ENCODE assay signal across 17 mouse cellular contexts in genomic region chr1:94052373-94052772, GRCm38 (mm10). TPM values are rescaled to one million over a fixed set of nuclear protein-coding genes. Genes with fewer than 3 reads are reported as not detected.
DNase-seq lines count a peak whose midpoint lies in the region; ATAC-seq and TF ChIP-seq lines count a peak whose summit lies in the region.
"Had no signal": no experiment of that assay in that cellular context is flagged by ENCODE, and none has a peak within 500 bp of the region (broad histone marks: within the 10 kb centered on the region; RNA-seq: fewer than 3 reads in every experiment).

TSS of gene Pdcd1 (minus strand) at chr1:94052553.

- no peak within 1 kb of the TSS for H3K9ac ChIP-seq in intestine, embryonic 14.5 days (ENCODE audit: low read length)
- no peak within 1 kb of the TSS for H3K9ac ChIP-seq in intestine, embryonic 16.5 days (ENCODE audit: low read depth, low read length)
- H3K9ac ChIP-seq in embryonic facial prominence, embryonic 13.5 days = no peak within 1 kb of the TSS
- H3K9ac ChIP-seq: heart, embryonic 15.5 days; hindbrain, embryonic 13.5 days; liver, embryonic 14.5 days had no signal

- no peak for TF ChIP-seq CTCF in thymus, adult 2 months (IDR thresholded peaks at IDR 0.05; ENCODE audit: borderline replicate concordance, control insufficient read depth, extremely low read depth, insufficient read depth, low read length, poor library complexity)

- H3K9me3 ChIP-seq in intestine, embryonic 14.5 days (ENCODE audit: control insufficient read depth, low read length) = no peaks in the 10 kb centered on the region
- no peaks in the 10 kb centered on the region for H3K9me3 ChIP-seq in intestine, embryonic 16.5 days (ENCODE audit: control insufficient read depth, low read length)
- no peaks in the 10 kb centered on the region for H3K9me3 ChIP-seq in embryonic facial prominence, embryonic 13.5 days
- H3K9me3 ChIP-seq in forebrain, embryonic 10.5 days = no peaks in the 10 kb centered on the region
- H3K9me3 ChIP-seq: heart, embryonic 15.5 days; hindbrain, embryonic 13.5 days had no signal

- no peak within 1 kb of the TSS for H3K27ac ChIP-seq in intestine, embryonic 14.5 days (ENCODE audit: low read depth)
- H3K27ac ChIP-seq in intestine, embryonic 16.5 days (ENCODE audit: low read length) = no peak within 1 kb of the TSS
- no peak within 1 kb of the TSS for H3K27ac ChIP-seq in embryonic facial prominence, embryonic 13.5 days
- peak within 1 kb of the TSS; percentile 20; the same call in 1 of the 2 replicates for H3K27ac ChIP-seq in thymus, adult 2 months (ENCODE audit: control insufficient read depth, insufficient read depth, low read length)
- H3K27ac ChIP-seq in forebrain, embryonic 10.5 days = no peak within 1 kb of the TSS
- H3K27ac ChIP-seq: gastrocnemius, adult 2 months; heart, embryonic 15.5 days; hindbrain, embryonic 13.5 days; liver, embryonic 14.5 days had no signal

- H3K4me2 ChIP-seq in intestine, embryonic 14.5 days (ENCODE audit: low read length) = no peak within 1 kb of the TSS
- no peak within 1 kb of the TSS for H3K4me2 ChIP-seq in intestine, embryonic 16.5 days (ENCODE audit: low read depth, low read length)
- H3K4me2 ChIP-seq in embryonic facial prominence, embryonic 13.5 days = no peak within 1 kb of the TSS
- H3K4me2 ChIP-seq: heart, embryonic 15.5 days; hindbrain, embryonic 13.5 days had no signal

- no peaks in the 10 kb centered on the region for H3K4me1 ChIP-seq in intestine, embryonic 14.5 days (replicated peaks; ENCODE audit: control insufficient read depth, insufficient read depth, low read length)
- no peaks in the 10 kb centered on the region for H3K4me1 ChIP-seq in intestine, embryonic 16.5 days (ENCODE audit: control insufficient read depth, insufficient read depth, low read length)
- 0 out of 2 replicates have a peak, but pooled peaks cover 3% of the 10 kb centered on the region for H3K4me1 ChIP-seq in embryonic facial prominence, embryonic 13.5 days
- peaks cover 42% of the 10 kb centered on the region for H3K4me1 ChIP-seq in thymus, adult 2 months (replicated peaks; ENCODE audit: control insufficient read depth, insufficient read depth, low read length)
- no peaks in the 10 kb centered on the region for H3K4me1 ChIP-seq in forebrain, embryonic 10.5 days
- H3K4me1 ChIP-seq: hindbrain, embryonic 13.5 days had no signal

- no peak within 1 kb of the TSS for H3K4me3 ChIP-seq in intestine, embryonic 14.5 days (ENCODE audit: low read depth, low read length)
- no peak within 1 kb of the TSS for H3K4me3 ChIP-seq in intestine, embryonic 16.5 days (ENCODE audit: low read length)
- no peak within 1 kb of the TSS for H3K4me3 ChIP-seq in embryonic facial prominence, embryonic 13.5 days
- peak within 1 kb of the TSS; percentile 49 for H3K4me3 ChIP-seq in thymus, adult 2 months (ENCODE audit: control insufficient read depth, insufficient read depth, low read length)
- H3K4me3 ChIP-seq in forebrain, embryonic 10.5 days = no peak within 1 kb of the TSS
- H3K4me3 ChIP-seq: gastrocnemius, adult 2 months; heart, embryonic 15.5 days; hindbrain, embryonic 13.5 days had no signal

- no peaks in the 10 kb centered on the region for H3K36me3 ChIP-seq in intestine, embryonic 14.5 days (ENCODE audit: control insufficient read depth, insufficient read depth, low read length)
- no peaks in the 10 kb centered on the region for H3K36me3 ChIP-seq in intestine, embryonic 16.5 days (ENCODE audit: control insufficient read depth, insufficient read depth, low read length)
- no peaks in the 10 kb centered on the region for H3K36me3 ChIP-seq in embryonic facial prominence, embryonic 13.5 days
- H3K36me3 ChIP-seq in thymus, adult 2 months (ENCODE audit: control insufficient read depth, insufficient read depth, low read length) = no peaks in the 10 kb centered on the region
- no peaks in the 10 kb centered on the region for H3K36me3 ChIP-seq in forebrain, embryonic 10.5 days (replicated peaks)
- H3K36me3 ChIP-seq: heart, embryonic 15.5 days; hindbrain, embryonic 13.5 days had no signal

- H3K27me3 ChIP-seq in intestine, embryonic 14.5 days (replicated peaks; ENCODE audit: control insufficient read depth, insufficient read depth, low read length) = no peaks in the 10 kb centered on the region
- no peaks in the 10 kb centered on the region for H3K27me3 ChIP-seq in intestine, embryonic 16.5 days (replicated peaks; ENCODE audit: control insufficient read depth, insufficient read depth, low read length)
- no peaks in the 10 kb centered on the region for H3K27me3 ChIP-seq in embryonic facial prominence, embryonic 13.5 days
- no peaks in the 10 kb centered on the region for H3K27me3 ChIP-seq in thymus, adult 2 months (ENCODE audit: control insufficient read depth, insufficient read depth, low read length)
- no peaks in the 10 kb centered on the region for H3K27me3 ChIP-seq in forebrain, embryonic 10.5 days (ENCODE audit: poor library complexity, severe bottlenecking)
- H3K27me3 ChIP-seq: heart, embryonic 15.5 days; hindbrain, embryonic 13.5 days had no signal

- ATAC-seq in intestine, embryonic 14.5 days (replicated peaks; ENCODE audit: low FRiP score, low TSS enrichment, low read depth) = no peak
- ATAC-seq in intestine, embryonic 16.5 days = no peak
- ATAC-seq in CD4-positive, CD25-positive, alpha-beta regulatory T cell, adult 4 months = peak; percentile 64
- ATAC-seq in embryonic facial prominence, embryonic 13.5 days (ENCODE audit: insufficient number of reproducible peaks, insufficient read depth, low FRiP score, low TSS enrichment, low read depth) = 0 out of 2 replicates have a peak, but pooled peaks have one; percentile 20
- ATAC-seq: forebrain, embryonic 16.5 days had no signal

- TF ChIP-seq POLR2A in thymus, adult 2 months (IDR thresholded peaks at IDR 0.05; ENCODE audit: control insufficient read depth, extremely low read depth, insufficient read depth, low read length, poor library complexity) = 0 out of 2 replicates have a peak, but pooled peaks have one; percentile 25

- DNase-seq in intestine, embryonic 14.5 days (ENCODE audit: low spot score) = peak; percentile 44
- peak; percentile 51 for DNase-seq in thymus, adult 2 months
- no peak for DNase-seq in forebrain, embryonic 10.5 days (ENCODE audit: extremely low spot score, low spot score)
- no peak for DNase-seq in testis, postnatal 14 days (ENCODE audit: low spot score)
- no peak for DNase-seq in gastrocnemius, postnatal 25 days
- DNase-seq: gastrocnemius, adult 2 months; kidney, adult 8-10 months; lung, postnatal 14 days had no signal

- 41% methylated on average over 6 of the region's 6 CpGs for WGBS in intestine, embryonic 14.5 days
- 51% methylated on average over 6 of the region's 6 CpGs for WGBS in intestine, embryonic 16.5 days
- WGBS in embryonic facial prominence, embryonic 13.5 days = 49% methylated on average over 6 of the region's 6 CpGs
- 3% methylated on average over 6 of the region's 6 CpGs for WGBS in thymus, adult 2 months
- WGBS in forebrain, embryonic 10.5 days = 66% methylated on average over 6 of the region's 6 CpGs

RNA-seq across cellular contexts. Expression of gene Pdcd1, which starts in this region (rescaled TPM):
- 0.20 and 0.42 TPM in 2 replicates for polyA plus RNA-seq in intestine, embryonic 14.5 days (2014; fragmentation: Nextera tagmentation; extraction: Ambion mirVana)
- 0.51 and 0.72 TPM in 2 replicates for polyA plus RNA-seq in intestine, embryonic 16.5 days (2015; fragmentation: Nextera tagmentation; extraction: Ambion mirVana)
- 100 to 1,000 TPM; 188 to 330 TPM for polyA plus RNA-seq in CD4-positive, CD25-positive, alpha-beta regulatory T cell, adult 4 months (2017; shearing (Covaris generic))
- not detected in 2 replicates for polyA plus RNA-seq in embryonic facial prominence, embryonic 13.5 days (2015; fragmentation: Nextera tagmentation; extraction: Ambion mirVana)
- 21.8 and 25.0 TPM in 2 replicates for polyA plus RNA-seq in thymus, adult 2 months (2012; rRNA removed)
- polyA plus RNA-seq in forebrain, embryonic 10.5 days (2016; fragmentation: Nextera tagmentation; extraction: Ambion mirVana) = 0.11 TPM in 1 of 2 replicates, not detected in the other
- under 1 TPM in 1 of 2 experiments, not detected in 1; 0.13 TPM for total RNA-seq in gastrocnemius, postnatal 25 days (2021)
- total RNA-seq: common myeloid progenitor, adult 5-6 weeks; gastrocnemius, adult 2 months; left cerebral cortex, postnatal 14 days had no signal
- polyA plus RNA-seq: forebrain, embryonic 16.5 days; hindbrain, embryonic 13.5 days had no signal

Comparison
In these comparisons a context has a peak if more than half of its experiments do, and no peak if none do; other contexts are left out.
1. RNA of gene Pdcd1 (polyA plus RNA-seq): 188 to 330 TPM in CD4-positive, CD25-positive, alpha-beta regulatory T cell, adult 4 months and 21.8 to 25.0 TPM in thymus, adult 2 months; 0.51 to 0.72 TPM in intestine, embryonic 16.5 days, 0.20 to 0.42 TPM in intestine, embryonic 14.5 days, 0.11 TPM in forebrain, embryonic 10.5 days and not detected in embryonic facial prominence, embryonic 13.5 days; every median in the first group is over 10 times any median in the second.
2. Peak in DNase-seq in intestine, embryonic 14.5 days; RNA of the gene not detected or under 1 TPM.
3. Peak in ATAC-seq in embryonic facial prominence, embryonic 13.5 days; RNA of the gene not detected or under 1 TPM.